Mouse (Mus musculus) CH12.LX (cell line): ENCODE data around the gene Casq1. TPM values are rescaled to one million over a fixed set of nuclear protein-coding genes. Genes with fewer than 3 reads are reported as not detected.

ENCODE experiments used
- DNase-seq: peaks from one replicate; pipeline ENCODE4 v3.0.0-alpha.2; 2013; ENCODE audit errors: extremely low read depth
- H3K27ac ChIP-seq: 2 replicates; pipeline ENCODE4 v1.5.1; 2012; ENCODE audit warnings: low read depth, mild to moderate bottlenecking, control low read depth, moderate library complexity; ENCODE audit not compliant: insufficient read depth
- H3K27me3 ChIP-seq: replicated peaks from 2 replicates; pipeline ENCODE3; 2012; ENCODE audit warnings: inconsistent platforms
- H3K36me3 ChIP-seq, 2 experiments: replicated peaks in 1 of 2; 2 replicates each; pipeline versions ENCODE3 to v1.6.1; 2012; ENCODE audit warnings: inconsistent platforms in 1 of 2, low read length in 1 of 2, mild to moderate bottlenecking in 1 of 2, mixed read lengths in 1 of 2, moderate library complexity in 1 of 2; ENCODE audit not compliant: control insufficient read depth in 1 of 2, insufficient read depth in 1 of 2
- H3K4me1 ChIP-seq, 2 experiments: 2 replicates each; pipeline ENCODE4 v1.6.1; 2012; ENCODE audit warnings: inconsistent platforms in 1 of 2, moderate library complexity in 1 of 2; ENCODE audit not compliant: insufficient read depth in 2 of 2, control insufficient read depth in 1 of 2
- H3K4me2 ChIP-seq: 2 replicates; pipeline ENCODE4 v1.6.1; 2012; ENCODE audit warnings: low read depth, mild to moderate bottlenecking, control low read depth; ENCODE audit not compliant: poor library complexity, insufficient read depth, severe bottlenecking
- H3K4me3 ChIP-seq, 3 experiments: fragments of 150-350 bp in 1 of 3; sonication (generic) in 1 of 3; replicated peaks in 1 of 3; 2 replicates each; pipeline versions ENCODE3 to v1.5.1; 2011 to 2012; ENCODE audit warnings: low read depth in 2 of 3, low read length in 2 of 3, mild to moderate bottlenecking in 2 of 3, moderate library complexity in 2 of 3, control low read depth in 1 of 3, improper control_type of control experiment in 1 of 3, inconsistent platforms in 1 of 3, mixed read lengths in 1 of 3; ENCODE audit not compliant: poor library complexity in 1 of 3
- H3K79me2 ChIP-seq: replicated peaks from 2 replicates; pipeline ENCODE4 v1.6.1; 2012; ENCODE audit warnings: mild to moderate bottlenecking, moderate library complexity; ENCODE audit not compliant: control insufficient read depth, poor library complexity, insufficient read depth, severe bottlenecking; ENCODE audit errors: extremely low read depth
- H3K9ac ChIP-seq: 2 replicates; pipeline ENCODE4 v1.6.1; 2012; ENCODE audit warnings: low read depth, mild to moderate bottlenecking, control low read depth, moderate library complexity; ENCODE audit not compliant: insufficient read depth
- H3K9me3 ChIP-seq: replicated peaks from 2 replicates; pipeline ENCODE3; 2012; ENCODE audit warnings: low read length, inconsistent platforms, mixed read lengths
- CHD1 ChIP-seq: IDR thresholded peaks from 2 replicates; pipeline ENCODE4 v1.6.1; 2012; ENCODE audit warnings: low read depth, low read length, improper control_type of control experiment, inconsistent platforms
- E2F4 ChIP-seq: IDR thresholded peaks from 2 replicates; pipeline ENCODE4 v1.6.1; 2011; ENCODE audit warnings: low read depth, low read length, improper control_type of control experiment; ENCODE audit not compliant: insufficient replicate concordance
- HCFC1 ChIP-seq: IDR thresholded peaks from 2 replicates; pipeline ENCODE4 v1.6.1; 2012; ENCODE audit warnings: low read depth, mild to moderate bottlenecking, inconsistent platforms, low read length, improper control_type of control experiment
- KAT2A ChIP-seq: IDR thresholded peaks from 2 replicates; pipeline ENCODE4 v1.6.1; 2012; ENCODE audit warnings: low read length, improper control_type of control experiment, inconsistent platforms; ENCODE audit not compliant: insufficient replicate concordance
- MAFK ChIP-seq: IDR thresholded peaks from 2 replicates; pipeline ENCODE4 v1.6.1; 2011; ENCODE audit warnings: low read length, improper control_type of control experiment; ENCODE audit not compliant: insufficient replicate concordance
- MAX ChIP-seq: IDR thresholded peaks from 2 replicates; pipeline ENCODE4 v1.6.1; 2011; ENCODE audit warnings: low read length, improper control_type of control experiment
- MAZ ChIP-seq: IDR thresholded peaks from 2 replicates; pipeline ENCODE4 v1.6.1; 2012; ENCODE audit warnings: low read depth, mild to moderate bottlenecking, inconsistent platforms, low read length, improper control_type of control experiment, moderate library complexity
- MXI1 ChIP-seq: IDR thresholded peaks from 2 replicates; pipeline ENCODE4 v1.6.1; 2011; ENCODE audit warnings: mild to moderate bottlenecking, low read depth, low read length, improper control_type of control experiment
- NRF1 ChIP-seq: IDR thresholded peaks from 2 replicates; pipeline ENCODE4 v1.6.1; 2014; ENCODE audit warnings: low read depth, mild to moderate bottlenecking, inconsistent platforms, low read length, improper control_type of control experiment, moderate library complexity
- RCOR1 ChIP-seq: conservative IDR thresholded peaks from 2 replicates; pipeline ENCODE4 v1.6.1; 2012; ENCODE audit warnings: low read depth, mild to moderate bottlenecking, inconsistent platforms, low read length, improper control_type of control experiment
- UBTF ChIP-seq: IDR thresholded peaks from 2 replicates; pipeline ENCODE4 v1.6.1; 2012; ENCODE audit warnings: low read depth, mild to moderate bottlenecking, inconsistent platforms, low read length, improper control_type of control experiment, moderate library complexity
- USF2 ChIP-seq: conservative IDR thresholded peaks from 2 replicates; pipeline ENCODE4 v1.6.1; 2011; ENCODE audit warnings: low read depth, low read length, improper control_type of control experiment
- ZKSCAN1 ChIP-seq: IDR thresholded peaks from 2 replicates; pipeline ENCODE4 v1.6.1; 2012; ENCODE audit warnings: low read depth, inconsistent platforms, low read length, improper control_type of control experiment, borderline replicate concordance
- ZMIZ1 ChIP-seq: IDR thresholded peaks from 2 replicates; pipeline ENCODE4 v1.6.1; 2012; ENCODE audit warnings: low read depth, mild to moderate bottlenecking, inconsistent platforms, low read length, improper control_type of control experiment
- ZNF384 ChIP-seq: IDR thresholded peaks from 2 replicates; pipeline ENCODE4 v1.6.1; 2012; ENCODE audit warnings: low read depth, low read length, improper control_type of control experiment, inconsistent platforms
- dilution Hi-C: fragments of 300-500 bp; cut with MboI; formaldehyde crosslinking; loops from 2 replicates; pipeline ENCODE4 v1.14.3; 2020; ENCODE audit warnings: low sequenced_read_pairs; ENCODE audit not compliant: extremely low pct_unique_long_range_greater_than_20kb, extremely low pct_ligation_motif_present
- in situ Hi-C: fragments of 300-500 bp; cut with MboI; formaldehyde crosslinking; loops from 3 replicates; pipeline ENCODE4 v1.14.3; 2019; ENCODE audit warnings: low sequenced_read_pairs, low pct_ligation_motif_present, low pct_unique_long_range_greater_than_20kb, mixed read lengths
- polyA plus RNA-seq: library from polyadenylated mRNA; unstranded; fragments of >175 nt; gene quantifications from 2 replicates; pipeline ENCODE4 v1.2.1, GENCODE M21; 2012; ENCODE audit warnings: low read depth; ENCODE audit not compliant: insufficient read length
- total RNA-seq, 2 experiments: library from RNA; depleted of rRNA; stranded (reverse); fragments of 300-350 nt in 1 of 2; fragments of >200 nt in 1 of 2; gene quantifications; 2 replicates each; pipeline ENCODE4 v1.2.3; 2012 to 2014

Casq1 gene
- total and polyA plus RNA-seq, 3 experiments, result 0.21 to 0.96 TPM; not detected in 1

DNA sequence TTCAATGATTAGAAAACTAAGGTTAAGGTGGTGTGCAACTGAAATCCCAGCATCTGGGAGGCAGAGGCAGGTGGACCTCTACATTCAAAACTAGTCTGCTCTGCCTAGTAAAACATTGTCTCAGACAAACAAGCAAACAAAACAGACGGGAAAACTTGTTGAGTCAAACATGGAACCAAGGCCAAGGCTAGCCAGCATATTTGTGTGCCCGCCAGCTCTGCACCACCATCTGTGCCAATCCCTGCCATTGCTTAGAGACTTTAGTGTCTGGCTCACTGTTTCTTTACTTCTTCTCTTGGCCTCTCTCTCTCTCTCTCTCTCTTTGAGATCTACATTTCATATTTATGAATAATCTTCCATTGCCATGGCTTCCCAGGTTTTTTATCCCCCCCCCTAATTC is 8.5 kb upstream of the Casq1 start:
- Histone ChIP-seq H3K27me3 (peaks cover 3% of the 10 kb centered on the region), H3K9ac (no peak overlapping the region), H3K79me2 (no peaks in the 10 kb centered on the region), H3K9me3 (no peaks in the 10 kb centered on the region), H3K4me3 (no peak overlapping the region), H3K4me2 (no peak overlapping the region), H3K36me3 (no peaks in the 10 kb centered on the region), H3K4me1 (no peaks in the 10 kb centered on the region), H3K27ac (no peak overlapping the region)
- in situ Hi-C loops, result no loop called here
- dilution Hi-C loops, result no loop called here
- TF ChIP-seq ZMIZ1, result no peak
- no peak for TF ChIP-seq HCFC1
- no peak for TF ChIP-seq ZNF384
- TF ChIP-seq MAFK, result no peak
- TF ChIP-seq ZKSCAN1, result no peak
- no peak for TF ChIP-seq UBTF
- no peak for TF ChIP-seq E2F4
- no peak for TF ChIP-seq MXI1
- DNase-seq, result no peak

DNA sequence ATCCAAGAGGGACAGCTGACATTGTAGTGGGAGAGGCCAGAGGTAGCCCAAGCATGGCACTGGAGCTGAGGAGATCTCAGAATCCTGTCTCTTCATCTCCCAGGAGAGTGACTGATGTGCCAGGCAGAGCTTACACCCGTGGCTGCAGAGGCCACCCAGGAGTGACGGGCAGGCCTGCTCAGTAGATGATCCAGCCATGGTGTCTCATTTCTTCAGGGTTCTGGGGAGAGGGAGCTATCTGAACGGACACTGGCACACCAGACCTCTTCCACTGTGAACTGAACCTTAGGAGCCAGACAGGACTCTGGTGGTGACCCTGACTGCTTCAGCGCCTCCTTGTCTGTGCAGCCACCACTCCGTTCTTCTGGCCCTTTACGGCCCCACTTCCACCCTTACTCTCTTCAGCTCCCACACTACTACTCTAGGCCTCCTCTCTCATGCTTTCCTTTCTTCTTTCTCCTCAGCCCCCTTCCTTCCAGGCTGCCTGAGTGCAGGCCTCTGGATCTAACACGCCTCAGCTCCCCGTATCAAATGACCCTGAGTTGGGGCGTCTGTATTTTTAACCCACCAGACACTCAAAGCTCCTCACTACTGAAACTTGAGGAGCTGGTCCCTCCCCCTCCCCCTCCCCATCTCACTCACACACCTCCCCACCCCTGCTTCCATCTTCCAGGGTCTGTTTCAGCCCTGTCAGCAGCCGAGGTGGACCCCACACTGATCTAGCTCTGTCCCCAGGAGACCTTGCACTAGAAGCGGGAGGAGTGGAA is 1.8 kb upstream of the Casq1 start:
- H3K9ac ChIP-seq, result no peak overlapping the region
- no peaks in the 10 kb centered on the region for H3K27me3 ChIP-seq
- no peak overlapping the region for H3K27ac ChIP-seq
- in situ Hi-C loops (no loop called here), dilution Hi-C loops (no loop called here)
- TF ChIP-seq NRF1 (no peak), RCOR1 (no peak), KAT2A (no peak), CHD1 (no peak)
- H3K4me1 ChIP-seq, result peaks cover 3 to 23% of the 10 kb centered on the region in 2 experiments; a peak in 3 of 4 replicates
- H3K36me3 ChIP-seq, result no peaks in the 10 kb centered on the region
- H3K4me3 ChIP-seq, result no peak overlapping the region
- H3K4me2 ChIP-seq, result no peak overlapping the region
- H3K9me3 ChIP-seq, result no peaks in the 10 kb centered on the region
- no peak for DNase-seq
- no peaks in the 10 kb centered on the region for H3K79me2 ChIP-seq

DNA sequence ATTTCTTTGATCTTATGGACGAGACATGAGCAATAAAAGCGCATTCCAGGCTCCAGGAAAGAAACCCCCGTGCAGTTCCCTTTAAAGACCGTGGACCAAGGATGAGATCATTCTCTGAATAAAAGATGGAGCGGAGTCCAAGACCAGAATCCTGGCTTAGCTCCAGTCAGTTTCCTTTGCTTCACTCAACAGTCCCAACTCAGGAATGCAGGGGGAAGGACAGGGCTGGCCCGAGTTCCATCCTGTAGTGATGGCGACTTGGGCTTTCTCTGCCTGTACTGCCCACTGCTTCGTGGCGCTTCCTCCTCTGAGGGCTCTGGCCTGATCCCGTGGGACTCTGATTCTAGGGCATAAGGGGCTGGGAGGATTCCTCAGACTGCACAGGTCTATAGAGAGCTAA is 746 bp upstream of the Casq1 start:
- Histone ChIP-seq H3K27ac (no peak overlapping the region), H3K27me3 (no peaks in the 10 kb centered on the region)
- DNase-seq, result no peak
- TF ChIP-seq USF2 (no peak), MAZ (no peak), ZNF384 (no peak), NRF1 (no peak), CHD1 (no peak), MAX (no peak)
- TF ChIP-seq, all 38 proteins: peak for 0
- in situ Hi-C loops (no loop called here), dilution Hi-C loops (no loop called here)
- Histone ChIP-seq H3K79me2 (no peaks in the 10 kb centered on the region), H3K4me2 (no peak overlapping the region), H3K4me3 (no peak overlapping the region), H3K4me1 (peaks cover 4 to 23% of the 10 kb centered on the region in 2 experiments; a peak in 3 of 4 replicates), H3K36me3 (no peaks in the 10 kb centered on the region), H3K9me3 (no peaks in the 10 kb centered on the region), H3K9ac (no peak overlapping the region)
